Mouse (Mus musculus): ENCODE data around the gene Foxa2. TPM values are rescaled to one million over a fixed set of nuclear protein-coding genes. Genes with fewer than 3 reads are reported as not detected.

The Foxa2 gene
- polyA plus RNA-seq, 2 experiments: 2.8 to 3.2 TPM

DNA sequence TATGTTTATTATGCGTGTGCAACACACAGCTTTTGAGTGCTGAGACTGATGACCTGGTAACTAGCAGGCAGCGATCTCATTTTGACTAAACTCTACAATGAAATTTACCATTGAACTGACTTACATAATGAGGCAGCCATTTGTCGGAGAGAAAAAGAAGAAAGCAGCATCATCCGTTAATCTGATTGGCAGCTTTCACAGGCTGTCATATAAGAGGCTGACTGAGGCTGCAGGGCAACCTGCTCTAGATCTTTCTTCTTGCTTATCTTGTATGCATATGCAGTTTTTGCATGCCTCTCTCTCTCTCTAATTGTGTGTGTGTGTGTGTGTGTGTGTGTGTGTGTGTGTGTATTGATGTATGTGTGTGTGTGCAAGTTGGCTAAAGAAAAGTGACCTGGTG, 38.4 kb upstream of the Foxa2 start:
- no peak for TF ChIP-seq EP300 (IDR thresholded peaks at IDR 0.05; ENCODE audit: low read depth)
- no peak for TF ChIP-seq CTCF (IDR thresholded peaks at IDR 0.05; ENCODE audit: low read depth)
- Histone ChIP-seq H3K4me1 (replicated peaks; ENCODE audit: control insufficient read depth in 2 of 2, insufficient read depth in 2 of 2, low read length in 1 of 2) (no peaks in the 10 kb centered on the region), H3K27ac (no peak overlapping the region), H3K9ac (replicated peaks) (no peak overlapping the region), H3K4me2 (ENCODE audit: low read depth) (no peak overlapping the region), H3K4me3 (ENCODE audit: insufficient read depth in 1 of 2, low read depth in 2 of 2, low read length in 2 of 2) (no peak overlapping the region), H3K9me3 (ENCODE audit: control insufficient read depth, low read length) (no peaks in the 10 kb centered on the region), H3K27me3 (ENCODE audit: control insufficient read depth, insufficient read depth, low read length) (no peaks in the 10 kb centered on the region), H3K36me3 (replicated peaks; ENCODE audit: control insufficient read depth, insufficient read depth, low read depth) (no peaks in the 10 kb centered on the region)
- ATAC-seq (ENCODE audit: insufficient read depth) (no peak), DNase-seq (ENCODE audit: low read depth in 3 of 3, low spot score in 3 of 3) (no peak)
- 42% methylated on average over 4 of the region's 4 CpGs for WGBS (ENCODE audit: insufficient replicate concordance)

GRCm38 (mm10) chr2:148082283-148082682, 35.5 kb upstream of the Foxa2 start:
- DNase-seq (ENCODE audit: low read depth in 3 of 3, low spot score in 3 of 3) (peak in 2 of 3 experiments; percentile 2 to 9), ATAC-seq (ENCODE audit: insufficient read depth) (no peak)
- Histone ChIP-seq H3K27me3 (ENCODE audit: control insufficient read depth, insufficient read depth, low read length) (no peaks in the 10 kb centered on the region), H3K4me3 (ENCODE audit: insufficient read depth in 1 of 2, low read depth in 2 of 2, low read length in 2 of 2) (no peak overlapping the region), H3K9me3 (ENCODE audit: control insufficient read depth, low read length) (no peaks in the 10 kb centered on the region), H3K9ac (replicated peaks) (no peak overlapping the region), H3K4me1 (replicated peaks; ENCODE audit: control insufficient read depth in 2 of 2, insufficient read depth in 2 of 2, low read length in 1 of 2) (no peaks in the 10 kb centered on the region), H3K4me2 (ENCODE audit: low read depth) (no peak overlapping the region), H3K36me3 (replicated peaks; ENCODE audit: control insufficient read depth, insufficient read depth, low read depth) (no peaks in the 10 kb centered on the region), H3K27ac (no peak overlapping the region)
- TF ChIP-seq EP300 (IDR thresholded peaks at IDR 0.05; ENCODE audit: low read depth): no peak
- peak; percentile 83 for TF ChIP-seq CTCF (IDR thresholded peaks at IDR 0.05; ENCODE audit: low read depth)
- 4% methylated on average over 8 of the region's 8 CpGs for WGBS (ENCODE audit: insufficient replicate concordance)

DNA sequence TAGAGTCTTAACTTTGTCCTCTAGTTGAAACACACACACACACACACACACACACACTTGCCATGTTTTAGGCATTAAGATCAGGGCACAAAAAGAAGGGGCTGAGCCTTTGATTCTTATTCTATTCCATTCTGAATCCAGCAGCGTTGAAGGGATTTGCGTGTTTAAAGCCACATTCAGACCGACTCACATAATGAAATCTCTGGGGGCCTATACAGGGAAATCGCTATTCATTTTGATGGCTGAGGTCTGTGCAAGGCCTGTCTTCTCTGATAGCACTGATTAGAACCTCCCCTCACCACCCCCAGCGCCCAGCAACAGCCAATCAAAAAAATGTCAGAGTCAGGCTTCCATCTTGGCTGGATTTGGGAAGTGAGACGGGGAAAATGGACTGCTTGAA, 13.9 kb upstream of the Foxa2 start:
- Histone ChIP-seq H3K4me3 (ENCODE audit: insufficient read depth in 1 of 2, low read depth in 2 of 2, low read length in 2 of 2) (no peak overlapping the region), H3K4me2 (ENCODE audit: low read depth) (no peak overlapping the region), H3K27ac (no peak overlapping the region), H3K4me1 (replicated peaks; ENCODE audit: control insufficient read depth in 2 of 2, insufficient read depth in 2 of 2, low read length in 1 of 2) (no peaks in the 10 kb centered on the region), H3K9ac (replicated peaks) (no peak overlapping the region), H3K36me3 (replicated peaks; ENCODE audit: control insufficient read depth, insufficient read depth, low read depth) (no peaks in the 10 kb centered on the region), H3K9me3 (ENCODE audit: control insufficient read depth, low read length) (no peaks in the 10 kb centered on the region), H3K27me3 (ENCODE audit: control insufficient read depth, insufficient read depth, low read length) (no peaks in the 10 kb centered on the region)
- WGBS (ENCODE audit: insufficient replicate concordance): 57% methylated on average over 6 of the region's 6 CpGs
- ATAC-seq (ENCODE audit: insufficient read depth): no peak
- no peak for TF ChIP-seq CTCF (IDR thresholded peaks at IDR 0.05; ENCODE audit: low read depth)
- TF ChIP-seq EP300 (IDR thresholded peaks at IDR 0.05; ENCODE audit: low read depth): no peak
- DNase-seq (ENCODE audit: low read depth in 3 of 3, low spot score in 3 of 3): no peak

- 10% methylated on average over 6 of the region's 6 CpGs for WGBS (ENCODE audit: insufficient replicate concordance)
- Histone ChIP-seq H3K4me3 (ENCODE audit: insufficient read depth in 1 of 2, low read depth in 2 of 2, low read length in 2 of 2) (no peak overlapping the region), H3K9me3 (ENCODE audit: control insufficient read depth, low read length) (no peaks in the 10 kb centered on the region), H3K9ac (replicated peaks) (no peak overlapping the region), H3K27me3 (ENCODE audit: control insufficient read depth, insufficient read depth, low read length) (peaks cover 6% of the 10 kb centered on the region), H3K36me3 (replicated peaks; ENCODE audit: control insufficient read depth, insufficient read depth, low read depth) (no peaks in the 10 kb centered on the region), H3K4me2 (ENCODE audit: low read depth) (no peak overlapping the region), H3K4me1 (replicated peaks; ENCODE audit: control insufficient read depth in 2 of 2, insufficient read depth in 2 of 2, low read length in 1 of 2) (no peaks in the 10 kb centered on the region), H3K27ac (no peak overlapping the region)
- ATAC-seq (ENCODE audit: insufficient read depth) (no peak), DNase-seq (ENCODE audit: low read depth in 3 of 3, low spot score in 3 of 3) (no peak)
- TF ChIP-seq CTCF (IDR thresholded peaks at IDR 0.05; ENCODE audit: low read depth) (no peak), EP300 (IDR thresholded peaks at IDR 0.05; ENCODE audit: low read depth) (no peak)
These were observed 6.6 kb upstream of the Foxa2 start for GRCm38 (mm10) chr2:148053411-148053810.

- no peak overlapping the region for H3K27ac ChIP-seq
- TF ChIP-seq EP300 (IDR thresholded peaks at IDR 0.05; ENCODE audit: low read depth) (no peak), CTCF (IDR thresholded peaks at IDR 0.05; ENCODE audit: low read depth) (peak; percentile 72)
- no peaks in the 10 kb centered on the region for H3K36me3 ChIP-seq (replicated peaks; ENCODE audit: control insufficient read depth, insufficient read depth, low read depth)
- no peak for ATAC-seq (ENCODE audit: insufficient read depth)
- H3K4me1 ChIP-seq (replicated peaks; ENCODE audit: control insufficient read depth in 2 of 2, insufficient read depth in 2 of 2, low read length in 1 of 2): no peaks in the 10 kb centered on the region
- peak overlapping the region; percentile 32 for H3K4me2 ChIP-seq (ENCODE audit: low read depth)
- H3K9ac ChIP-seq (replicated peaks): no peak overlapping the region
- 2% methylated on average over 41 of the region's 41 CpGs for WGBS (ENCODE audit: insufficient replicate concordance)
- no peaks in the 10 kb centered on the region for H3K9me3 ChIP-seq (ENCODE audit: control insufficient read depth, low read length)
- no peak for DNase-seq (ENCODE audit: low read depth in 3 of 3, low spot score in 3 of 3)
- H3K27me3 ChIP-seq (ENCODE audit: control insufficient read depth, insufficient read depth, low read length): peaks cover 54% of the 10 kb centered on the region
- H3K4me3 ChIP-seq (ENCODE audit: insufficient read depth in 1 of 2, low read depth in 2 of 2, low read length in 2 of 2): peak overlapping the region; percentile 24 to 45; a peak in 3 of 4 replicates
These were observed 1.8 kb upstream of the Foxa2 start for GRCm38 (mm10) chr2:148048484-148049129.

All from liver, embryonic 14.5 days (tissue).